Mouse (Mus musculus) limb, embryonic 12.5 days (tissue): ENCODE measurements around the gene Tgfb1. TPM values are rescaled to one million over a fixed set of nuclear protein-coding genes. Genes with fewer than 3 reads are reported as not detected.

Experiments
- ATAC-seq: fragments of 200-750 bp; cut with Nextera tagmentation; 2 replicates; pipeline ENCODE4 v1.8.0; 2017; ENCODE audit warnings: low read depth, moderate TSS enrichment; ENCODE audit not compliant: insufficient number of reproducible peaks, insufficient read depth, low FRiP score, low TSS enrichment
- H3K27ac ChIP-seq: fragments of 300-500 bp; sonication (generic); 2 replicates; pipeline ENCODE4 v1.5.1; 2016; ENCODE audit warnings: mild to moderate bottlenecking, moderate library complexity
- H3K27me3 ChIP-seq: fragments of 300-500 bp; sonication (generic); 2 replicates; pipeline ENCODE4 v1.6.1; 2016; ENCODE audit warnings: mild to moderate bottlenecking, moderate library complexity
- H3K36me3 ChIP-seq: fragments of 300-500 bp; sonication (generic); 2 replicates; pipeline ENCODE4 v1.6.1; 2016; ENCODE audit warnings: mild to moderate bottlenecking, moderate library complexity
- H3K4me1 ChIP-seq: fragments of 300-500 bp; sonication (generic); replicated peaks from 2 replicates; pipeline ENCODE4 v1.6.1; 2016
- H3K4me2 ChIP-seq: fragments of 300-500 bp; sonication (generic); 2 replicates; pipeline ENCODE4 v1.6.1; 2016; ENCODE audit warnings: mild to moderate bottlenecking, moderate library complexity
- H3K4me3 ChIP-seq: fragments of 300-500 bp; sonication (generic); replicated peaks from 2 replicates; pipeline ENCODE4 v1.5.1; 2016; ENCODE audit warnings: mild to moderate bottlenecking
- H3K9ac ChIP-seq: fragments of 300-500 bp; sonication (generic); replicated peaks from 2 replicates; pipeline ENCODE4 v1.6.1; 2016; ENCODE audit warnings: mild to moderate bottlenecking, moderate library complexity
- H3K9me3 ChIP-seq: fragments of 300-500 bp; sonication (generic); 2 replicates; pipeline ENCODE4 v1.6.1; 2016; ENCODE audit warnings: mild to moderate bottlenecking, moderate library complexity
- WGBS: fragments of 180-500 bp; shearing (Covaris S2); methylation state at CpG from one replicate; pipeline ENCODE4 v1.1.7; 2016; 5-methylcytosine and 5-hydroxymethylcytosine counted together
- polyA plus RNA-seq: library from polyadenylated mRNA; unstranded; fragments of >200 nt; fragmentation: Nextera tagmentation; extraction: Ambion mirVana; gene quantifications from 2 replicates; pipeline ENCODE4 v1.2.1, GENCODE M21; 2016

Tgfb1 gene
- polyA plus RNA-seq, 1 experiment from 2014 or later = 1.6 TPM

- WGBS = 42% methylated on average over 10 of the region's 10 CpGs
- ATAC-seq = no peak
- Histone ChIP-seq H3K27ac (no peak overlapping the region), H3K36me3 (peaks cover 15% of the 10 kb centered on the region), H3K4me2 (peak overlapping the region; percentile 84), H3K4me1 (peaks cover 25% of the 10 kb centered on the region), H3K27me3 (no peaks in the 10 kb centered on the region), H3K9ac (peak overlapping the region; percentile 65), H3K4me3 (peak overlapping the region; percentile 69), H3K9me3 (no peaks in the 10 kb centered on the region)
Observed at GRCm38 (mm10) chr7:25657785-25658184, 29.0 kb upstream of the Tgfb1 start.

- H3K9ac ChIP-seq = peak within 1 kb of the TSS; percentile 65
- ATAC-seq = peak; percentile 98
- peak within 1 kb of the TSS; percentile 84 for H3K4me2 ChIP-seq
- H3K4me1 ChIP-seq = peaks cover 25% of the 10 kb centered on the region
- H3K27ac ChIP-seq = peak within 1 kb of the TSS; percentile 70; the same call in 1 of the 2 replicates
- no peaks in the 10 kb centered on the region for H3K9me3 ChIP-seq
- H3K36me3 ChIP-seq = peaks cover 20% of the 10 kb centered on the region
- peak within 1 kb of the TSS; percentile 69 for H3K4me3 ChIP-seq
- no peaks in the 10 kb centered on the region for H3K27me3 ChIP-seq
- WGBS = under 1% methylated on average over 50 of the region's 50 CpGs
Observed at GRCm38 (mm10) chr7:25658657-25659472, 27.9 kb upstream of the Tgfb1 start, which contains the start of the genes Bckdha and Exosc5. TSS of gene Bckdha (minus strand) at chr7:25658981. TSS of gene Exosc5 (plus strand) at chr7:25659164.

DNA sequence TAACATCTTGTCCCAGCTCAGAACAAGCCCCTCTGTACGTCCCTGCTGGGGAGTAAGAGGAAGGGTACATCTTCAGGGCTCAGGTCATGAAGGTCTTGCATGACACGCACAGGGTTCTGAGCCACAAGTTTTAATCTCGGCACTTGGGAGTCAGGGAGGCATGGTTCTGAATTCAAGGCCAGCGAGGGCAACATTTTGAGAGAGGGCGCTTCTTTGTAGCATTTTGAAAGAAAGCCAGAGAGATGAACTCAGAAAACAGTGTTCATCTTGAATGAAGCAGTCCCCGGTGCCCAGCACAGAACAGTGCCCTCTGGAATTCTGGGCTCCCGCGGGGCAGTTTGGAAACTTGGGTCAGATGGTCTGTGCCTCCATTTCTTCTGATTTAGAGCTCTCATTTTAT lies 20.4 kb upstream of the Tgfb1 start:
- WGBS = 90% methylated on average over 8 of the region's 8 CpGs
- Histone ChIP-seq H3K9ac (no peak overlapping the region), H3K9me3 (no peaks in the 10 kb centered on the region), H3K4me2 (no peak overlapping the region), H3K4me1 (no peaks in the 10 kb centered on the region), H3K27ac (no peak overlapping the region), H3K27me3 (no peaks in the 10 kb centered on the region), H3K4me3 (no peak overlapping the region), H3K36me3 (peaks cover 73% of the 10 kb centered on the region)
- ATAC-seq = no peak

DNA sequence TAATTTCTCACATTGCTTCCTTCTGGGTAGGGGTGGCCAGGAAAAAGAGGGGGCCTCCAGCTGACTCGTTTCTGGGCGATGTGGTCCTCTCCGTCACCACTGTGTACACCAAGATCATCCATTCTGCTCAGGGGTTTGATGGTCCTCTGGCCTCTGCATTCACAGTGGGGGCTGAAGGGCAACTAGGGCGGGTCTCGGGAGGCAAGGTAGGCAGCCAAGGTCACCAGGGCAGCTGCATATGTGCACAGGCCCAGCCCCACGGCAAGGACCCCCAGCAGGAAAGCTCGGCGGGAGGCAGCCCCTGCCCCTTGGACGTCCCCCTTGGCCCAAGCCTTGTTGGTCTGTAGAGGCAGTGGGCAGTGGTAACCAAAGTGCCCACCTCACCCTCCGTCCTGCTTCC lies 17.6 kb upstream of the Tgfb1 start:
- WGBS = 85% methylated on average over 10 of the region's 10 CpGs
- Histone ChIP-seq H3K4me1 (no peaks in the 10 kb centered on the region), H3K4me3 (no peak overlapping the region), H3K36me3 (peaks cover 53% of the 10 kb centered on the region), H3K4me2 (no peak overlapping the region), H3K27ac (no peak overlapping the region), H3K27me3 (peaks cover 18% of the 10 kb centered on the region), H3K9ac (no peak overlapping the region), H3K9me3 (no peaks in the 10 kb centered on the region)
- ATAC-seq = no peak

GRCm38 (mm10) chr7:25669631-25670030 lies 17.2 kb upstream of the Tgfb1 start:
- Histone ChIP-seq H3K27ac (no peak overlapping the region), H3K9me3 (no peaks in the 10 kb centered on the region), H3K4me1 (peaks cover 3% of the 10 kb centered on the region), H3K4me2 (no peak overlapping the region), H3K27me3 (peaks cover 23% of the 10 kb centered on the region), H3K4me3 (no peak overlapping the region), H3K36me3 (peaks cover 49% of the 10 kb centered on the region), H3K9ac (no peak overlapping the region)
- ATAC-seq = no peak
- 82% methylated on average over 9 of the region's 9 CpGs for WGBS

GRCm38 (mm10) chr7:25670096-25670495 lies 16.7 kb upstream of the Tgfb1 start:
- no peak overlapping the region for H3K4me3 ChIP-seq
- H3K36me3 ChIP-seq = peaks cover 44% of the 10 kb centered on the region
- no peak overlapping the region for H3K9ac ChIP-seq
- H3K27ac ChIP-seq = no peak overlapping the region
- 90% methylated on average over 4 of the region's 4 CpGs for WGBS
- H3K9me3 ChIP-seq = no peaks in the 10 kb centered on the region
- no peak overlapping the region for H3K4me2 ChIP-seq
- H3K4me1 ChIP-seq = peaks cover 8% of the 10 kb centered on the region
- H3K27me3 ChIP-seq = peaks cover 28% of the 10 kb centered on the region
- no peak for ATAC-seq

GRCm38 (mm10) chr7:25671686-25672085 lies 15.1 kb upstream of the Tgfb1 start:
- H3K9me3 ChIP-seq = no peaks in the 10 kb centered on the region
- peaks cover 44% of the 10 kb centered on the region for H3K27me3 ChIP-seq
- peaks cover 11% of the 10 kb centered on the region for H3K4me1 ChIP-seq
- no peak overlapping the region for H3K4me2 ChIP-seq
- H3K9ac ChIP-seq = no peak overlapping the region
- H3K4me3 ChIP-seq = no peak overlapping the region
- WGBS = 78% methylated on average over 2 of the region's 2 CpGs
- no peak overlapping the region for H3K27ac ChIP-seq
- ATAC-seq = no peak
- peaks cover 30% of the 10 kb centered on the region for H3K36me3 ChIP-seq

DNA sequence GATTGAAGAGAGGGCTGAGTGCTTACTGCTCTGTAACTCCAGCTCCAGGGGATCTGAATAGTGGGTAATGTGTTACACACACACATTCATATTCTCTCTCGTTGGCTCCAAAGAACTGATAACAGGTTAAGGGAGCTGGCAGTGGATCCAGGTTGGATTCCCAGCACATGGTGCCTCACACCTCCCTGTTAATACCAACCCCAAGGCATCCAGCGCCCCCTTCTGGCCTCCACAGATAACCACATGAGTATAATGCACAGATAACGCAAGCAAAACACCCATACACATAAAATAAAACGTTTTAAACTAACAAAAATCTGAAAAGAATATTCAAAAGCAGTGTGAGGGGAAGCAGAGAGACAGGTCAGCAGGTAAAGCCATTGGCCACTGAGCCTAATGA lies 14.4 kb upstream of the Tgfb1 start:
- no peak overlapping the region for H3K27ac ChIP-seq

GRCm38 (mm10) chr7:25674297-25674696 lies 12.5 kb upstream of the Tgfb1 start:
- WGBS = 25% methylated on average over 9 of the region's 9 CpGs
- Histone ChIP-seq H3K27me3 (peaks cover 60% of the 10 kb centered on the region), H3K9ac (peak overlapping the region; percentile 40; the same call in 1 of the 2 replicates)

More for the DNA sequence above, 14.4 kb upstream of the Tgfb1 start:
- peaks cover 23% of the 10 kb centered on the region for H3K36me3 ChIP-seq
- no peak overlapping the region for H3K4me3 ChIP-seq
- H3K27me3 ChIP-seq = peaks cover 48% of the 10 kb centered on the region
- no peak overlapping the region for H3K9ac ChIP-seq
- 48% methylated on average over 4 of the region's 4 CpGs for WGBS
- no peak for ATAC-seq
- H3K4me2 ChIP-seq = no peak overlapping the region
- H3K9me3 ChIP-seq = no peaks in the 10 kb centered on the region
- H3K4me1 ChIP-seq = peaks cover 11% of the 10 kb centered on the region

DNA sequence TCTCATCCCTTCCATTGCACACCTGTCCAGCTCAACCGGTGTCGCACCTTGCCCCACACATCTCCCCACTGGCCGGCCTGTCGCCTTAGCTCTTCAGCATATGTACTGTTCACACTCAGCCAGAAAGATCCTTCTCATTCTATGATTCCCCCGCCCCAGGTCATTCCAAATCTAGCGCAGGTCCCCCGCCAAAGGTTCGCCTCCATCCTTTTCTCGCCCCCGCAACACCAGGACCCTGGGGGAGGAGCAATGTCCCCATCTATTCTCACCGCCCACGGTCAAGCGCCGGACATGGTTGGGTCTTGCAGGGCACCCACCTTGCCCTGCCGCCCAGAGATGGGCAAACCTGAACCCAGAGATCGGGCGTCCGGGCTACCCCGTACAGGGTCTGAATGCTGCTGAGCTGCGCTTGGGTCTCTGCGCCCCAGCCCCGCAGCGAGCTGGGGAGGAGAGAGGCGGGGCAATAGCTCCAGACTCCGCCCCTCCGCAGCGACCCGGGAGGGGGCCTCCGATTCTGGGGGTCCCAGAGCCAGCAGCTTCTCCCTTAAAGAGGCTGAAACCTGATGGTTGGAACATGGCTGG lies 12.0 kb upstream of the Tgfb1 start, which contains the start of gene Tmem91:
TSS of gene Tmem91 (minus strand) at position 448 of the 582 bp plus-strand sequence.
- 3% methylated on average over 29 of the region's 29 CpGs for WGBS
- Histone ChIP-seq H3K36me3 (no peaks in the 10 kb centered on the region), H3K27me3 (peaks cover 63% of the 10 kb centered on the region), H3K4me1 (peaks cover 11% of the 10 kb centered on the region), H3K9ac (peak within 1 kb of the TSS; percentile 40; the same call in 1 of the 2 replicates), H3K4me2 (peak within 1 kb of the TSS; percentile 58), H3K4me3 (peak within 1 kb of the TSS; percentile 35), H3K27ac (no peak within 1 kb of the TSS), H3K9me3 (no peaks in the 10 kb centered on the region)
- no peak for ATAC-seq

More at GRCm38 (mm10) chr7:25674297-25674696, 12.5 kb upstream of the Tgfb1 start:
- Histone ChIP-seq H3K4me2 (peak overlapping the region; percentile 58), H3K4me3 (peak overlapping the region; percentile 35), H3K9me3 (no peaks in the 10 kb centered on the region), H3K27ac (no peak overlapping the region), H3K36me3 (peaks cover 4% of the 10 kb centered on the region), H3K4me1 (peaks cover 11% of the 10 kb centered on the region)
- no peak for ATAC-seq

DNA sequence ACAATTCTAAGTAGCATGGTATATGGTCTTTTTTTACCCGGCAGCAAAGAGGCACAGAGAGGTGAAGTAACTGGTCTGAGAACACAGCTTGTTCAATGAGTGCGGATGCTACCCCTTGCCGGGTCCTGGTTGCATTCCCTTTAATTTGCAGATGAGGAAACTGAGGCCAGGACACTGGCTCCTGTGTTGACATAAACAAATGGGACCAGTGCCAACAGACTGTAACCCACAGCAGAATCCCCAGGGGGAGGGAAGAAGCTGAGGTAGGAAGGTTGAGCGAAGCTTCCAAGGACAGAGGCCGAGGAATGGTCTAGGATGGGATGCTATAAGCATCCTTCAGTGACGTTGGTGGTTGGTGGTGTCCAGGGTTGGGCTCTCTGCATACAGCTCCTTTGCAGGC lies 11.4 kb upstream of the Tgfb1 start:
- Histone ChIP-seq H3K27me3 (peaks cover 63% of the 10 kb centered on the region), H3K9ac (no peak overlapping the region), H3K27ac (no peak overlapping the region), H3K4me2 (peak overlapping the region; percentile 58), H3K4me3 (peak overlapping the region; percentile 35; the same call in 1 of the 2 replicates), H3K9me3 (no peaks in the 10 kb centered on the region), H3K4me1 (peaks cover 11% of the 10 kb centered on the region), H3K36me3 (no peaks in the 10 kb centered on the region)
- ATAC-seq = no peak
- 45% methylated on average over 6 of the region's 6 CpGs for WGBS
